Mouse (Mus musculus) spleen, postnatal 36 days (tissue): ENCODE results near the gene Fgd6.

Source experiments
- DNase-seq, 2 experiments: peaks; one replicate each; pipeline ENCODE4 v3.0.0; 2022; ENCODE audit warnings: low spot score in 2 of 2, mixed read lengths in 1 of 2

Fgd6 gene

DNA sequence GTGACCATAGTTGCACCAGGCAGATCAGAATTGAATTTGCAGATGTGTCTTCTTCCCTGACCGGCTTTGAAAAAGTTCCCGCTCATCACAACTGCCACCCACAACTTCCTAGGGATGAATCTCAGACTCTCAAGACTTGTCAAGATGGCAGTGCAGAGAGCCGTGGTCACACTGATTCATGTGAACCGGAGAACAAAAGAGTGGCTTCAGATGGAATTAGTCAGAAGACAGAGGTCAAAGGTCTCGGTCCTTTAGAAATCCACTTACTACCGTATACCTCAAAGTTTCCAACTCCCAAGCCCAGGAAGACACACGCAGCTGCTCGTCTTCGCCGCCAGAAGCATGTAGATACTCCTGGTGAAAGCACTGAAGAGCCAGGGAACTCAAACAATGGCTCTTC is 8.1 kb downstream of the Fgd6 start:
- DNase-seq, result no peak

DNA sequence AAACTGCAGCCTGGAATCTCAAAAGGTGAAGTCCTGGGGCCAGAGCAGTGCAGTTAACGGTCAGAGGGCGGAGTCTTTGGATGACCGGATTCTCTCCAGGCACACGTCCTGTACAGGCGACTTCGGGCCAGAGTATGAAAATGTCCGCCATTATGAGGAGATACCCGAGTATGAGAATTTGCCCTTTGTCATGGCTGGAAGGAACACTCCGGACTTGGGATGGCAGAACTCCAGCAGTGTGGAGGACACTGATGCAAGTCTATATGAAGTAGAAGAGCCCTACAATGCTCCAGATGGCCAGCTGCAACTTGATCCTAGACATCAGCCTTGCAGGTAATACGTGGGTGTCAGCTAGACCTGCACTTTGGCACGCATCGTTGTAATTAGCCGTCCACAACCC is 9.5 kb downstream of the Fgd6 start:
- DNase-seq, result no peak

DNA sequence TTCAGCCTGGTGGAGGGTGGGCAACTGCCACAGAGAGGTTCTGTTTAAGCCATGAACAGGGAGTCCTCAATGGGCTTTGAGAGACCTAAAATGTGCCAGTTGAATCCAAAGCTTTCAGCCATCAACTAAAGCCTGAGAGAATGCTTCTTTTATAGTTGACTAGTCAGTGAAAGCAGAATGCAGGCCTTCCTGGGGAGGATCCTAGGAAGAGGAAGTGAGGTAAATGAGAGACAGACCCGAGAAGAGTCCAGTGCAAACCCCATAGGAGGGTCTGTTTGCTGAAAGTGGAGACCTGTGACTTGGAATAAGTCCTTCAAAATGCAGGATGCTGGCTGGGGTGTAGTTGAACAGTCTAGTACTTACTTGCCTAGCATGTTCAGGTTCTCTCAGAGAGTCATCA is 11.2 kb downstream of the Fgd6 start:
- DNase-seq, result no peak

DNA sequence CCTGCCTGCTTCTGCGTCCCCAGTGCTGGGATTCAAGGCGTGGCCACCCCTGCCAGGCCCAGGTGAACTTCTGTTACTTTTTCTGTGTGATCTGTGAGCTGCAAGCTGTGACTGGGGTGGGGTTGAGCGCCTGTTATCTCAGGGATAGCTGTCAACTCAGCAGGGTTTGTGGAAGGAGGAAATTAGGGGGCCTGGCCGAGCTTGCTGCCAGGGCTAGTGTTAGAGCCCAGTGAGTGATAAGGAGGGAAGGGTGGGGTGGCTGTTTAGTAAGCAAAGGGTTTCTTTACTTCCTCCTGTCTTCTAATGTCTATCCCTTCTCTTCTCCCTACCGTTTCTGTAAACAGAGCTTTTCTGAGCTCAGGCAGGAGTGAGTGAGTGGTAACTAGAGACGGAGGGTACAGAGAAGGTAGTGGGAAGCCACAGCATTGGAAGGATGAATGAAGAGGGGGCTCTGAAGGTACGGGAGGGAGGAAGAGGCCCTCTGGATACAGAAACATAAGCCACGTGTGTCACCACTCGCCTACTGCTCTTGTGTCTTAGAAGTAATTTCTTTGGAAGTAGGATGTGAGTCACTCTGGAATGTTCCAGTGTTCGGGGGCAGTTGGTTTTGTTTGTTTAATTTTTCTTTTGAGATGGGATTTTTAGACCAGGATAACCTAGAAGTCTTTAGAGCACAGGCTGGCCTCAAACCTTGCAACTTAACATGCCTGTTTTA is 12.2 kb downstream of the Fgd6 start:
- peak; percentile 17 to 18 for DNase-seq

DNA sequence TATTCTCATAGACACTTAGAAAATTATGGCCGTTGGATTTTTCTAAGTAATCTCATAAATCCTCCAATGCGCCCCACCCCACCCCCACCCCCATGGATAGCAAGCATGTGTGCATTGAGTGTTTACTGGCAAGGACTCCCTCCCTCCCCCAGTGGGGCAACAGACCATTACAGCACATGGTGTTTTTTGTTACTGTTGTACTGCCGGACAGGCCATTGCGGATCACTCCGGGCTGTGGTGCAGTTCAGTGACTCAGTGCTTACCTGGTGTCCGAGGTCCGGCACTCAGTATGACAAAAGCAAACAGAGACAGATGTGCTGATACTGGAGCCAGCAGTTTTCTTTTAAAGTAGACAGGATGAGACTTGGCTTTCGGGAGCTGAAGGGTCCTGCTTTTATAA is 13.3 kb downstream of the Fgd6 start:
- no peak for DNase-seq

DNA sequence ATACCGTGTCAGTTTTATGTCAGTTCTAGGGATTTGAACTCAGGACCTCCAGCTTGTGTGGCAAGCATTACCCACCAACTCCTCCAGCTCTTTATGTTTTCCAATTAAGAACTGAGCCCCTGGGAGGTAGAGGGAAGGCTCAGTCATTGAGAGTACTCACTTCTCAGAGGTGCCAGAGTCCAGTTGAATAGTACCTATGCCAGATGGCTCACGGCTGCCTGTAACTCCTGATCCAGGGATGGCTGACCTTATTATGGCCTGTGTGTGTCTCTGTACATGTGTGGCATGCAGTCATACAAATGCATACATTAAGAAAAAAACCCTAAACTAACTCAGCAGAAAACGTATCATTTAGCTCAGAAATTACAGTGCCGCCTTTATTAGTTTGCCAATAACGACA is 14.9 kb downstream of the Fgd6 start:
- no peak for DNase-seq

DNA sequence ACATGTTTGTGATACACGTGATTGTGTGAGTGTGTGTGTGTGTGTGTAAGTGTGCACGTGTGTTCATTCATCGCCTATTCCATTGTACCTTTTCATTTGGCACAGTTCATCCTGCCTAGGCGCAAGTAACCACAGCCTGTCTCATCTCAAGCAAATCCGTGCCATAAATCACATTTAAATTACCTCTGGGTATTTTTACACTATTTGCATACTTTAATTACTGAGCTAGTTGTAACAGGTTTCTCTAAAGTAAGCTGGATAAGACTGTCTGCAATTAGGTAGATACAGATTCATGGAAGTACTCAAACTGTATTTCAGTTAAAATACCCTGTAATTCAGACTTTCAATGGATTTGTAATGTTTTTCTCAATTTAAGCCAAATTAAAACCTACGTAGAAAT is 20.7 kb downstream of the Fgd6 start:
- no peak for DNase-seq

DNA sequence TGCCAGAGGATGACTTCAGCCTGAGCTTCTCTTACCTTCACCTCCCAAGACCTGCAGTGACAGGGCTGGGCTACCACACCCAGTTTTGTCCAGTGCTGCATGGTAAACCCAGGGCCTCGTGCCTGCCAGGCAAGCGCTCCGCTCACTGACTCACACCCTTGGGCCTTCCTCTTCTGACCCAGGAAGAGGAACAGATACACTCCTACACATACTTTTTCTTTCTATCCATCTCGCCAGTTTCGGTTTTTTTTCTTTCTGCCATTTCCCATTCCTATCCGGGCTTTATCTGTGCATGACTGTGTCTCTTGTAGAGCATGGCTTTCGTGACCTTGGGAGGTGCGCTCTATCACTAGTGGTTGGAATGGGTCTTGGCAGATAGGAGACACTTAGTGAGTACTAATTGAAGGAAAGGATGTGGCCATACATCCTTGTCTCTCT is 23.8 kb downstream of the Fgd6 start:
- no peak for DNase-seq

DNA sequence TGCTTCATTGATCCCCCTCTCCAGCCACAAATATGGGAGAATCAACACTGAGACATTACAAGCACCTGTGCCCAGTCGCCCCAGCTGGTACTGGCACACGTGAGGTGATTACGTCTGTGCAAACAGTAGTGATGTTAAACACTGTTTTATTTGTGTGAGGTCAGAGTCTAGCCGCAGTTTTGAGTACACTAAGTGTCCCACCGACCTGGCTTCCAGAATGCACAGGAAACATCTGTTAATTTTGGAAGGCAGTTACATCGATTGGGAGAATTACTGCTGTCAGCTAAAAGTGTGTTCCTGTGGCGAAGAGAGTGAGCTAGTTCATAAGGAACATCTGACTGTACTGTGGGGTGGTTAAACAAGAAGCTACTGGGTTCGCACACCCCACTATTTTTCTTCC is 24.4 kb downstream of the Fgd6 start:
- no peak for DNase-seq

DNA sequence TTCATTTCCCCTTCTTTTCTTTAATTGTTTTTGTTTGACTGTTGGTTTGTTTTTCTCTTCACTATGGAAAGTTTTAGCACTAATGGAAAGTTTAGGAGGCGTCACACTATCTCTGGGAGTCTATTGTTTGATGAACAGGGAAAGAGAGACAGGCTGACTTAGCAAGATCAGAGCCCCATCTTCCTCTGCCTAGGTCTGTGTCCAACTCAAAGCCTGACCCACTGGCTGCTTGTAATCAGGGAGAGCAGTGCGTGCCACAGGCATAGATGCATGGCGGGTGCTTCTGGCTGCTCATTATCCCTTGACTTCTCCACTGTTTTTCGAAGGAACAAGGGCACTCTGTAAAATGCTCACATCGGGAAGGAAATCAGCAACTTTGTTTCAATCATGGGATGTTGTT is 26.6 kb downstream of the Fgd6 start:
- no peak for DNase-seq

DNA sequence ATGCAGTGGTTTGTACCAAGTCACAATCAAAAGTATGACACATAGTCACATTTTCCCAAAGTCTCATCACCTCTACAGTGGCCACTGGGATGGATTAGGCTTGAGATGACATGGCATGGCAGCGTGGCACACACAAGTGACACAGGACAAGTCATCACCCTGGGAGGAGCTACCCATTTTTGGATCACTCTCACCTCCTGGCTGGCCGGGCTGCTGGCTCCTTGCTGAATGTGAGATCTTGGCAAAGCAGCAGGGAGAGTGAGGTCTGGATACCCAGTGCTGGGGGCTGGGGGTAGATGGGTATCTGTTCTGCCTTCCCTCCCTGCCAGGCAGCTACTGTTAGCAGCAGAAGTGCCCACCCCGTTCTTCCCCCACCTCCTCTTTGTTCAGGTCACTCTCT is 31.1 kb downstream of the Fgd6 start:
- DNase-seq, result no peak

DNA sequence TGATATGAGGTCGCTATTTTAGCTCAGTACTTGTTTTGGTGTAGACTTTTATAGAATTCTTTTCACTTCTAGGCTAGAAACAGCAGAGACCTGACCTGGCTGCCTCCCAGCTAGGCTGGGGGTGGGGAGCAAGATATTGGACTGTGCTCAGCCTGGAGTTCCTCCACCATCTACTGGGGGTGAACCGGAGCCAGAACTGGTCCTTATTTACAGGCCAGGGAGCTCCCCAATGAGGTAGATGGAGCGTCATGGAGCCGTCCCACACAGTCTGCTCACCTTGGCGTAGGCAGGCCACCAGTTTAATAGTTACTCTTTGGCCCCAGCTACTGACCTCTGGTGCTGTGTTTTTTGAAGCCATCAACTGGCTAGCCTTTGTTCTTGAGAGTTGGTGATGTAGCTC is 32.9 kb downstream of the Fgd6 start:
- no peak for DNase-seq

DNA sequence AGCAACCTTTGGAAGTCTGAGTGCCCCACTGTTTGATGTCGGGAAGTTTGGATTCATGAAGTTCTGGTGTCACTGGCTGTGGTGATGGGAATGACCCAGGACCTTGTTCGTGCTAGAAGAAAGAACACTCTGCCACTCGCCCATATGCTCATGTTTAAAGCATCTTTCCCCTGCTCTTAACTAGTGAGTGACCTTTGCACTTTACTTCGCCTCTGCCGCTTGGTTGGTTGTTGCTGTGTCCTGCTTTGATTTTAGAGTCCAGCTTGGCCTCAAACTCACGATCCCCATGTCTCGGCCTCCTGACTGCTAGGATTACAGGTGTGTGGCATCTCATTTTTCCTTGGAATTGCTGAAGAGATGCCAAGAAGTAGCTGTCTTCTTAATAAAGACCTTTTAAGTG is 35.8 kb downstream of the Fgd6 start:
- no peak for DNase-seq

DNA sequence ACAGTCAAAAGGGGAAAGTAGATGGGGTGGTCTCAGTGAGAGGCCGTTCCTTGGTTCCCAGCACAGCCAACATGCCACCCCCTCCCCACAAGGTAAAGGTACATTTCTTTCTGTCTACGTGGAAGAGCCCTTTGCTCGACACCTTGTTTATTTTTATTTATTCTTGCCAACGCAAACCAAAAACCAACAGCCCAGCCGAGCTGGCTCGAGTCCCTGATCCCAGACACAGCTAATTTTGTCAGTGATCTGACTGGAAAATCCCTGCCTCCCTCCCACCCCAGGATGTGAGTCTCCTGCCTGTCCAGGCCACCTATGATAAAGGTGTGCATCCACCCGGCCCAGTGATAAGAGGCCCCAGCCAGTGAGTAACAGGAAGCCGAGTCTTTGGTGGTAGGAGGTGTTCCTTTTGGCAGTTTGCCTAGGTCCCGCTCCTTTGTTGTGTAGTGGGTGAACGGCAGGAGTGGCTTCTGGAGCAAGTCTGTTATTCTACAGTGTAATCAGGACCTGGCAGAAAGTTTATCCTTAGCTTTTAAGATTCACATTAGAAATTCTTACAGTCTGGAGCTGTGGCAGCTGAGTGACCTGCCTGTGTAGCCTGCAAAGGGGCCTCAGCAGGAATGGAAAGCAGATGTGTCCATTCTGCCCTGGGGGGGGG is 36.6 kb downstream of the Fgd6 start:
- no peak for DNase-seq

DNA sequence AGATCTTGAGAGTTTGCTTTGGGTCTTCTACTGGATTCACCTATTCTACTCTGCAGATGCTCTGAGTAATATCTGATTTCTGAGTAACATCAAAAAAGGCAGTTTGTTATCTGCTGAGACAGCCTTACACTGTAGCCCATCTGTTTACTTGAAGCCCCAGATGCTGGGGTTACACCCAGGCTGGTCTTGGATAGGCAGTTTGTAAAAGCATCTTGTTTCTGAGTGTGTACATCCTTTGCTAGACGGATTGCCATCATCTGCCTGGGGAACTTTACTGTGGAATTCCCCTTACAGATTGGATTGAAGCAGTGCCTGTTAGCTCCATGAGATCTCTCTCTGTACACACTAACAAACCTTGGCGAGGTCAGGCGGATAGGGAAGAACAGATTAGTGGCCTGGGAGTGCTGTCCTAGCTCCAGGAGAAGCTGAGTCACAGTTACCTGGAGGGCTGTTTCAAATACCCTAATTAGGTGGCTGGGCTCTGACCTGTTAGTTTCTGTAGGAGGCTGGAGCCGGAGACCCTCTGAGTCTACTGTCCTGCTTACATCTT is 37.2 kb downstream of the Fgd6 start:
- DNase-seq, result peak in 1 of 2 experiments; percentile 18

DNA sequence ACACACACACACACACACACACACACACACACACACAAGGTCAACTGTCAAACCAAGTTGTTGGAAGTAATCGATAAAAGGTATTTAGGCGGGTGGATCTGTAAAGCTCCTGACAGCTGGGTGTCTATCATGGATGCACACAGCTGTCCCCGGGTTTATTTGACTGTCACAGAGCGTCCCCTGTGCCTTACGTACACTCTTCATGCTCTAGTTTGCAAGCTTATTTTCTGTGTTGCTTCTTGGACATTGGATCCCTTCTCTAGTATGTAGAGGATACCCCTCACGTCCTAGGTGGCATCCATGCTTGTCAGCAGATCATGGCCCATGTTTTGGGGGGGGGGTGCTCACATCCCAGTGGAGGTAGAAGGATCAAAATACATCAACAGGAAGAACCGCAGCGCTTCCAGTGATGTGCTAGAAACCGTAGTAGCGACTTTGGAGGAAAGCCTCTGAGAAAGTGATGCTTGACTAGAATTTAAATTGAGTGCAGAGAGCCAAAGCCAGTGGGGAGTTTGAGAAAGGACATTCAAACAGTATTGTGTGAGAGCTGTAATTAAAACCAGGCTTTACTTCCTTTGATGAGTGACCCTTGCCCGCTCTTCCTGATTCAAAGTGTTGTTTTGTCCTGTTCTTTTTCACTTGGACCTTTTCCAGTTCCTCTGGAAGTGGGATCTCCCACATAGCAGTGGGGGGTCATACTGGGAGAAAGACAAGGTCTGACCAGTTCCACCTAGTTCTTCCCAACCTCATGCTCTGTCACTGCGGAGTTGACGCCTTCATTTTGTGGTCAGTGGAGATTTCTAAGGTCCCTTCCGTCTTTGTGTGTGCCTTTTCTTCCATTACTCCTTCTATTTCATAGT is 41.4 kb downstream of the Fgd6 start:
- DNase-seq, result no peak

DNA sequence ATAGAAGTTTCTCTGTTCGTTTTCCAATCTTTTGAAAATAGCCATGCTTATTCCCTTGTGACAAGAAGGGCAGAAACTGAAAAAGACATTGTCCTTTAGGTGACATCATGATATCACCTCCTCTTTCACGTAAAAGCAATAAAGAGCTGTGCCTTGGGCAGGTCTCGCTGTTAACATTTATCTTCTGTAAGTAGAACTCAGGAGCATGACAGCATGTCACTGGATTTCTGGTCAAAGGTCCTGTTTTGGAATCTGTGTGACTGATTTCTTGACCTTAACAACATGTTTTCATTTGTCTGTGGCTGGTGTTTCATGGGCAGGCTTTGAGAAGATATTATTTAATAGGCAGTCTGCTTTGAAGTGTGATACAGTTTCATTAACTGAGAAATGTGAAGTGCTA is 44.9 kb downstream of the Fgd6 start:
- DNase-seq, result no peak

DNA sequence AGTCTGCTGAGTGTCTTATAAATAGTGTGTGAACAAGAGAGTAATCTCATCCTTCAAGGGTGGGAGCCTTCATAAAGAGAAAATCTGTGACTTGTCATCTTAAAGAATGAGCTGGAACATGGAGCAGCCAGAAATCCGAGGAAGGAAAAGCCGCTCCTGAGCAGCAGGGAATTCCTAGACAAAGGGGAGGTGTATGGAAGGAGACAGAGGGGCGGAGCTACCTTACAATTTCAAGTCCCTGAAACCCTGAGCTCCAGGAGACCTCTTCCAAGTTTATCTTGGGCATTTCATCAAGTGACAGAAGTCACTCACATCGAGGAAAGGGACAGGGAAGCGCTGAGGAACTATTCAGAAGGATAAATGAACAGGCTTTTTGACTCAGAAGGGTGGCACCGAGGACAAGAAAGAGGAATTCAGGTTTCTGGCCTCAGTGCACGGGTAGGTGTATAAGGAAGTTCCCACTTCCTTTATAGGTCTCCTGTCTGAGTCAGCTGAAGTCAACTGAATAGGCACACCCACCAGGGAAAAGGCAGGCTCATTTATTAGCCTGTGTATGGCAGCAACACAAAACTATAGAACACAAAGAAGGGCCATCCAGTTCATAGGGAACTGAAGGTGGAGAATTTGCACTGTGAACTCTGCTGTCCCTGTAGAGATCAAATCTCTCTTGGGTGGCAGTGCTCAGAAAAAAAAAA is 46.4 kb downstream of the Fgd6 start:
- peak in 1 of 2 experiments; percentile 15 for DNase-seq

DNA sequence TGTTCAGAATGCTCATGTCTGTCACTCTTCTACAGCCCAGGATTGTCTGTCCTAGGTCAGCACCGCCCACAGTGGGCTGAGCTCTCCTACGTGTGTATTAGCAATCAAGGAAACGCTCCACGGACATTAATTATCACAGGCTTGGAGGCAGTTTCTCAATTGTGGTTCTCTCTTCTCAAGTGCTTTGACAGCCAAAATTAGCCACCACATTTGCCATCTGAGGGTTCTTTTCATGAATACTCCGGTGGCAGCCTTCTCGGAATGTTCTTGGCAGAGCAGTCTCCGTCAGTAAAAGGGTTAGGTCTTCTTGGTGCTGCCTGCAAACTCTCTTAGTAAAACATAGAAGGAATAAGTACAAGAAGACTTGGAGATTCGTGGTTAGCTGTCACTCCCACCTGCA is 50.5 kb downstream of the Fgd6 start:
- no peak for DNase-seq

DNA sequence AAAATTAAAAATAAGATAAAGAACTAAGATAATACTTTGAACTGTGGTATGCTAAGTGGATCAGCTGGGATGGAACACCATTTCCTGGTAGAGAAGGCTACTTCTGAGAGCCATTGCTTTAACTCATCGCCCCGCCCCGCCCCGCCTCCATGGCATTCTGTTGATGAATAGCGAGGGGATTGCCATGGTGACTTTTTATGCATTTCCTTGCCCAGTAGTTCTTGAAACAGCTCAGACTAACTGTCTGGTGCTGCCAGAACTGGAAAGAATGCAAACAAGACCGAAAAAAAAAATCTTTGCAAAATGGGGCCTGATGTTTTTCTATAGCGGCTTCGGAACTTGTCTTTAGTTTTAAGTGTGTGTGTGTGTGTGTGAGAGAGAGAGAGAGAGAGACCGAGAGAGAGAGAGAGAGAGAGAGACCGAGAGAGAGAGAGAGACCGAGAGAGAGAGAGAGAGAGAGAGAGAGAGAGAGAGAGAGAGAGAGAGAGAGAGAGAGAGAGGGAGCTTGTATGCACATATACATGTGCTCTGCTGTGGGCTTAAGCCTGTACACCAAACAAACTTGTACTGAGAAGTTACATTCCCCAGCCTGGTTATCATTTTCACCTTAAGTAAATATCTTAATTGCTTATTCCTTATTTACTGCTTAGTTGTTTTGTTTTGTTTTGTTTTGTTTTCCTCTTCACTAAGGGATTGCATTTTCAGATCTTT is 51.7 kb downstream of the Fgd6 start:
- DNase-seq, result peak in 1 of 2 experiments; percentile 20

DNA sequence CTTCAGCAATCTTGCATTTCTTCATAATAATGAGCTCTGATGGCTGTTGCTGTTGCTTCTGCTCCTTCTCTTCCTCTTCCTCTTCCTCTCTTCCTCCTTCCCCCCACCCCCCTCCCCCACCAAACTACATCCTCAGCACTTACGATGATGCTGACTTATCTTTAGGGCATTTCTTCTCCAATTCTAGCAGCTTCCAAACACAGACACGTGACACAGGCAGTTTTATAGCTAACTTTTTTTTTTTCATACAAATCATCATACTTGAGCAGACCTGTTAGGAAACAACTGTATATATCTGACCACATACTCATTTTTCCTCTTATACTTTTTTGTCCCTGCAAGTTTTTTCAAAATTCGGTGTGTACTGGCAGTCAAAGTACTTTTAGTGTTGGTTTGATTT is 54.2 kb downstream of the Fgd6 start:
- no peak for DNase-seq
